Mouse (Mus musculus): ENCODE data around the gene Mrpl14. TPM values are rescaled to one million over a fixed set of nuclear protein-coding genes. Genes with fewer than 3 reads are reported as not detected.

Gene Mrpl14
- polyA plus RNA-seq, 1 experiment from 2014 or later = 150 TPM

Other genes starting within 250 kb of the Mrpl14 start
- 0.31 and 0.36 TPM in 2 replicates for gene Spats1, start 210.9 kb upstream of the Mrpl14 start, polyA plus RNA-seq (2016; fragmentation: Nextera tagmentation; extraction: Ambion mirVana)
- 27.7 and 35.0 TPM in 2 replicates for gene Aars2, start 179.5 kb upstream of the Mrpl14 start, polyA plus RNA-seq (2016; fragmentation: Nextera tagmentation; extraction: Ambion mirVana)
- 1.7 and 3.8 TPM in 2 replicates for gene Tcte1, start 162.9 kb upstream of the Mrpl14 start, polyA plus RNA-seq (2016; fragmentation: Nextera tagmentation; extraction: Ambion mirVana)
- gene Tmem151b, start 136.6 kb upstream of the Mrpl14 start, polyA plus RNA-seq (2016; fragmentation: Nextera tagmentation; extraction: Ambion mirVana) = 7.2 and 10.6 TPM in 2 replicates
- gene Nfkbie, start 130.6 kb upstream of the Mrpl14 start, polyA plus RNA-seq (2016; fragmentation: Nextera tagmentation; extraction: Ambion mirVana) = 8.3 and 9.7 TPM in 2 replicates
- gene Slc35b2, start 122.4 kb upstream of the Mrpl14 start, polyA plus RNA-seq (2016; fragmentation: Nextera tagmentation; extraction: Ambion mirVana) = 121 TPM in 2 replicates
- 1,585 and 2,006 TPM in 2 replicates for gene Hsp90ab1, start 113.1 kb upstream of the Mrpl14 start, polyA plus RNA-seq (2016; fragmentation: Nextera tagmentation; extraction: Ambion mirVana)
- 60.4 and 72.0 TPM in 2 replicates for gene Slc29a1, start 86.7 kb upstream of the Mrpl14 start, polyA plus RNA-seq (2016; fragmentation: Nextera tagmentation; extraction: Ambion mirVana)
- 0.62 TPM in 1 of 2 replicates, not detected in the other for gene Mymx, start 84.2 kb upstream of the Mrpl14 start, polyA plus RNA-seq (2016; fragmentation: Nextera tagmentation; extraction: Ambion mirVana)
- 0.31 and 1.2 TPM in 2 replicates for gene Capn11, start 27.0 kb upstream of the Mrpl14 start, polyA plus RNA-seq (2016; fragmentation: Nextera tagmentation; extraction: Ambion mirVana)
- 60.5 and 83.5 TPM in 2 replicates for gene Tmem63b, start 583 bp downstream of the Mrpl14 start, polyA plus RNA-seq (2016; fragmentation: Nextera tagmentation; extraction: Ambion mirVana)
- gene 1600014C23Rik, start 47.5 kb downstream of the Mrpl14 start, polyA plus RNA-seq (2016; fragmentation: Nextera tagmentation; extraction: Ambion mirVana) = 0.58 and 0.67 TPM in 2 replicates